Mouse (Mus musculus) heart, adult 9 months (tissue): ENCODE results near the gene Ifitm2.
"Not testable (repeated sequence)": the region's sequence is repeated elsewhere in the genome, so short reads cannot be mapped to it uniquely, and the experiment has no call there.

Source experiments
- DNase-seq, 2 experiments: peaks; one replicate each; pipeline ENCODE4 v3.0.0; 2022; ENCODE audit warnings: low spot score in 2 of 2

Ifitm2 gene

GRCm38 (mm10) chr7:140968710-140969109 lies 12.9 kb upstream of the Ifitm2 start:
- DNase-seq, result not testable (repeated sequence)

GRCm38 (mm10) chr7:140967862-140968591 lies 12.2 kb upstream of the Ifitm2 start:
- no peak for DNase-seq

GRCm38 (mm10) chr7:140966921-140967320 lies 11.1 kb upstream of the Ifitm2 start, which contains the start of gene Ifitm1:
Gene Ifitm1 (plus strand): TSS chr7:140967221.
- DNase-seq, result no peak

GRCm38 (mm10) chr7:140962733-140963132 lies 6.9 kb upstream of the Ifitm2 start:
- DNase-seq, result no peak

- DNase-seq, result no peak
Observed at GRCm38 (mm10) chr7:140961416-140961815, 5.6 kb upstream of the Ifitm2 start.

GRCm38 (mm10) chr7:140960026-140960425 lies 4.2 kb upstream of the Ifitm2 start:
- DNase-seq, result no peak

GRCm38 (mm10) chr7:140959181-140959901 lies 3.6 kb upstream of the Ifitm2 start:
- DNase-seq, result no peak

GRCm38 (mm10) chr7:140956556-140956869 lies 726 bp upstream of the Ifitm2 start:
- no peak for DNase-seq

GRCm38 (mm10) chr7:140955342-140955741 lies 445 bp downstream of the Ifitm2 start:
- DNase-seq, result no peak

- no peak for DNase-seq
Observed at GRCm38 (mm10) chr7:140954733-140955071, 1.1 kb downstream of the Ifitm2 start.

GRCm38 (mm10) chr7:140953800-140954732 lies 1.7 kb downstream of the Ifitm2 start:
- no peak for DNase-seq

GRCm38 (mm10) chr7:140953133-140953532 lies 2.7 kb downstream of the Ifitm2 start:
- no peak for DNase-seq

GRCm38 (mm10) chr7:140952441-140952840 lies 3.3 kb downstream of the Ifitm2 start:
- no peak for DNase-seq

- no peak for DNase-seq
Observed at GRCm38 (mm10) chr7:140951765-140952164, 4.0 kb downstream of the Ifitm2 start.

GRCm38 (mm10) chr7:140951051-140951450 lies 4.7 kb downstream of the Ifitm2 start:
- DNase-seq, result peak; percentile 67 to 82

- no peak for DNase-seq
Observed at GRCm38 (mm10) chr7:140949824-140950530, 5.8 kb downstream of the Ifitm2 start, which contains the start of gene Ifitm5. Gene Ifitm5 (minus strand): TSS chr7:140950291.

GRCm38 (mm10) chr7:140949255-140949654 lies 6.5 kb downstream of the Ifitm2 start:
- no peak for DNase-seq

- no peak for DNase-seq
Observed at GRCm38 (mm10) chr7:140948161-140948560, 7.6 kb downstream of the Ifitm2 start.

- DNase-seq, result peak in 1 of 2 experiments; percentile 73
Observed at GRCm38 (mm10) chr7:140946980-140947379, 8.8 kb downstream of the Ifitm2 start.

GRCm38 (mm10) chr7:140946311-140946710 lies 9.5 kb downstream of the Ifitm2 start:
- DNase-seq, result no peak

- no peak for DNase-seq
Observed at GRCm38 (mm10) chr7:140945247-140945646, 10.5 kb downstream of the Ifitm2 start.

GRCm38 (mm10) chr7:140944236-140944635 lies 11.6 kb downstream of the Ifitm2 start:
- no peak for DNase-seq
